Mouse (Mus musculus): ENCODE measurements around the gene Col4a5.

- no peak for TF ChIP-seq POLR2A (IDR thresholded peaks at IDR 0.05; ENCODE audit: low read depth, low read length)
- TF ChIP-seq CTCF (IDR thresholded peaks at IDR 0.05; ENCODE audit: extremely low read depth, insufficient read length, insufficient replicate concordance, low read depth, low read length) = no peak
Measured at GRCm38 (mm10) chrX:141494545-141494944, 19.4 kb downstream of the Col4a5 start.
